Mouse (Mus musculus): Measurements from ENCODE around the gene Gpr18.
"Not testable (repeated sequence)": the region's sequence is repeated elsewhere in the genome, so short reads cannot be mapped to it uniquely, and the experiment has no call there.

Gpr18 gene

GRCm38 (mm10) chr14:121884150-121884797 is 31.3 kb downstream of the Gpr18 start:
- no peak for DNase-seq (ENCODE audit: low spot score)

- DNase-seq (ENCODE audit: low spot score) = peak; percentile 31
These were observed 34.4 kb downstream of the Gpr18 start for GRCm38 (mm10) chr14:121881211-121881610.

GRCm38 (mm10) chr14:121879266-121879840 is 36.2 kb downstream of the Gpr18 start:
- DNase-seq (ENCODE audit: low spot score) = peak; percentile 21

- no peak for DNase-seq (ENCODE audit: low spot score)
These were observed 36.7 kb downstream of the Gpr18 start for GRCm38 (mm10) chr14:121878859-121879206.

GRCm38 (mm10) chr14:121878176-121878858 is 37.3 kb downstream of the Gpr18 start, which contains the start of gene Ubac2:
Gene Ubac2, plus strand, starts transcription at chr14:121878620.
- peak; percentile 99 for DNase-seq (ENCODE audit: low spot score)

GRCm38 (mm10) chr14:121877640-121878039 is 37.9 kb downstream of the Gpr18 start:
- DNase-seq (ENCODE audit: low spot score) = no peak

GRCm38 (mm10) chr14:121876860-121877259 is 38.7 kb downstream of the Gpr18 start:
- no peak for DNase-seq (ENCODE audit: low spot score)

GRCm38 (mm10) chr14:121876190-121876589 is 39.4 kb downstream of the Gpr18 start:
- not testable (repeated sequence) for DNase-seq (ENCODE audit: low spot score)

- no peak for DNase-seq (ENCODE audit: low spot score)
These were observed 41.9 kb downstream of the Gpr18 start for GRCm38 (mm10) chr14:121873646-121874045.

- no peak for DNase-seq (ENCODE audit: low spot score)
These were observed 42.4 kb downstream of the Gpr18 start for GRCm38 (mm10) chr14:121873172-121873571.

- no peak for DNase-seq (ENCODE audit: low spot score)
These were observed 42.8 kb downstream of the Gpr18 start for GRCm38 (mm10) chr14:121872760-121873159.

GRCm38 (mm10) chr14:121869111-121869510 is 46.5 kb downstream of the Gpr18 start:
- DNase-seq (ENCODE audit: low spot score) = peak; percentile 80

GRCm38 (mm10) chr14:121866574-121866973 is 49.0 kb downstream of the Gpr18 start:
- DNase-seq (ENCODE audit: low spot score) = no peak

- DNase-seq (ENCODE audit: low spot score) = peak; percentile 90
These were observed 50.4 kb downstream of the Gpr18 start for GRCm38 (mm10) chr14:121865162-121865561.

All from adipocyte (in vitro differentiated cells).